Mouse (Mus musculus): Measurements from ENCODE around the gene Phgr1. TPM values are rescaled to one million over a fixed set of nuclear protein-coding genes. Genes with fewer than 3 reads are reported as not detected.

Gene Phgr1
- polyA plus RNA-seq, 1 experiment from 2014 or later = not detected

- H3K4me2 ChIP-seq (ENCODE audit: low read depth, low read length) = no peak overlapping the region
- no peaks in the 10 kb centered on the region for H3K4me1 ChIP-seq (ENCODE audit: control insufficient read depth, insufficient read depth, low read length)
- H3K27me3 ChIP-seq (ENCODE audit: control insufficient read depth, insufficient read depth, low read length) = no peaks in the 10 kb centered on the region
- H3K9ac ChIP-seq (replicated peaks; ENCODE audit: low read depth, low read length) = no peak overlapping the region
- no peak overlapping the region for H3K4me3 ChIP-seq (ENCODE audit: low read depth, low read length)
- H3K27ac ChIP-seq (ENCODE audit: low read depth, low read length) = no peak overlapping the region
- H3K36me3 ChIP-seq (ENCODE audit: control insufficient read depth, insufficient read depth, low read length) = no peaks in the 10 kb centered on the region
- WGBS = 70% methylated on average over 4 of the region's 4 CpGs
- ATAC-seq (ENCODE audit: low read depth) = no peak
- no peaks in the 10 kb centered on the region for H3K9me3 ChIP-seq (ENCODE audit: control insufficient read depth, low read length)
Observed at GRCm38 (mm10) chr2:118802542-118803118, 30.1 kb downstream of the Phgr1 start.

GRCm38 (mm10) chr2:118804474-118804873 lies 31.9 kb downstream of the Phgr1 start:
- no peaks in the 10 kb centered on the region for H3K36me3 ChIP-seq (ENCODE audit: control insufficient read depth, insufficient read depth, low read length)
- H3K9me3 ChIP-seq (ENCODE audit: control insufficient read depth, low read length) = no peaks in the 10 kb centered on the region
- ATAC-seq (ENCODE audit: low read depth) = no peak
- 74% methylated on average over 2 of the region's 2 CpGs for WGBS
- H3K27me3 ChIP-seq (ENCODE audit: control insufficient read depth, insufficient read depth, low read length) = no peaks in the 10 kb centered on the region
- H3K27ac ChIP-seq (ENCODE audit: low read depth, low read length) = no peak overlapping the region
- H3K4me1 ChIP-seq (ENCODE audit: control insufficient read depth, insufficient read depth, low read length) = no peaks in the 10 kb centered on the region
- H3K9ac ChIP-seq (replicated peaks; ENCODE audit: low read depth, low read length) = no peak overlapping the region
- no peak overlapping the region for H3K4me2 ChIP-seq (ENCODE audit: low read depth, low read length)
- H3K4me3 ChIP-seq (ENCODE audit: low read depth, low read length) = no peak overlapping the region

DNA sequence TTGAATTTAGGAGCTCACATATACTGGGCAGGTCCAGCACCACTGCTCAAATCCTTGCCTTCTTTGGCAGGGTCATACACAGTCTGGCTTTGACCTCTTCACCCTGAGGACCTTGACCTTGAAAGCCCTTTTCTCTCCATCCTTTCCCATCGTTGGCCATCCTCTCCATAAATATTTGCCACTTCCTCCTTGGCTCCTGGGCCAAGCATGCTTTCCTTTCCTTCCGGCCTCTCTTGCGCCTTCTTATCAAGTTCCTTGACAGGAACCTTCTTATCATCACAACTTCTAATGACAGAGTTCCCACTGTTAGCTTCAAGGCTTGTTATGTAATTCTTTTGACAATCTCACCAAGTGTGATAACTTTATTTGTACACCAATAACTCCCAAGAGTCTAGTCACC lies 32.6 kb downstream of the Phgr1 start:
- Histone ChIP-seq H3K27ac (ENCODE audit: low read depth, low read length) (no peak overlapping the region), H3K9me3 (ENCODE audit: control insufficient read depth, low read length) (no peaks in the 10 kb centered on the region), H3K4me3 (ENCODE audit: low read depth, low read length) (no peak overlapping the region), H3K9ac (replicated peaks; ENCODE audit: low read depth, low read length) (no peak overlapping the region), H3K27me3 (ENCODE audit: control insufficient read depth, insufficient read depth, low read length) (no peaks in the 10 kb centered on the region), H3K36me3 (ENCODE audit: control insufficient read depth, insufficient read depth, low read length) (no peaks in the 10 kb centered on the region), H3K4me1 (ENCODE audit: control insufficient read depth, insufficient read depth, low read length) (no peaks in the 10 kb centered on the region), H3K4me2 (ENCODE audit: low read depth, low read length) (no peak overlapping the region)
- ATAC-seq (ENCODE audit: low read depth) = no peak
- WGBS = 79% methylated on average over 3 of the region's 3 CpGs

DNA sequence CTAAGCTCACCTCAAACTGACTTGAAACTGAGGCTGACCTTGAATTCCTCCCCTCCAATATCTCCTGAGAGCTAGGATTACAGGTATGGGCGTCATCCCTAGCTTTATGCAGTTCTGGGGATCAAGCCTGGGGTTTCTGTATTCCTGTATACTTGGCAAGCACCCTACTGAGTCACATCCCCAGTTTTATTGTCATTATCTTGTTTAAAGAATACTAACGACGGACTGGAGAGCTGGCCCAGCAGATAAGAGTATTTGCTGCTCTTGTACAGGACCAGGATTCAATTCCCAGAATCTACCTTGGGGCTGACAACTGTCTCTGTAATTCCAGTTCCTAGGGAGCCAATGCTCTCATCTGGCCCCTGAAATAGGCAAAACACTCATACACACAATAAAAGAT lies 33.2 kb downstream of the Phgr1 start:
- Histone ChIP-seq H3K4me3 (ENCODE audit: low read depth, low read length) (no peak overlapping the region), H3K9me3 (ENCODE audit: control insufficient read depth, low read length) (no peaks in the 10 kb centered on the region), H3K27me3 (ENCODE audit: control insufficient read depth, insufficient read depth, low read length) (no peaks in the 10 kb centered on the region), H3K36me3 (ENCODE audit: control insufficient read depth, insufficient read depth, low read length) (no peaks in the 10 kb centered on the region), H3K4me2 (ENCODE audit: low read depth, low read length) (no peak overlapping the region), H3K4me1 (ENCODE audit: control insufficient read depth, insufficient read depth, low read length) (no peaks in the 10 kb centered on the region), H3K9ac (replicated peaks; ENCODE audit: low read depth, low read length) (no peak overlapping the region), H3K27ac (ENCODE audit: low read depth, low read length) (no peak overlapping the region)
- no peak for ATAC-seq (ENCODE audit: low read depth)
- WGBS = 38% methylated on average over 3 of the region's 3 CpGs

DNA sequence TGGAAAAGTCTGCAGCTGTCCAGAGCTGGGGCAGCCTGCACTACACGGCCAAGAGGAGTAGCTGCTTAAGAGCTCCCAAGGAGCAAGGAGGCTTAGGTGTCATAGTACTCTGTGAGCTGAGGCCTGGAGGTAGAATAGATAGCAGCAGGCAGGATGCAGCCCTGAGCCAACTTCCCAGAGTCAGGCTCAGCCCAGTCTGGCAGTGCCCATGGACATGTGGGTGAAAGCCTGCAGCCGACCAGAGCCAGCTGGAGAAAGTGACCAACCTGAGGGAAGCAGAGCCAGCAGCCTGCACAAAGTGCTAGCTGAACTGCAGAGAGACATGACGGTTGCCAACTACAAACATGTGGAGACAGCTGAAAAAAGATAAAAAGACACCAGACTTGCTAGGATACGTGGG lies 34.3 kb downstream of the Phgr1 start:
- Histone ChIP-seq H3K4me1 (ENCODE audit: control insufficient read depth, insufficient read depth, low read length) (no peaks in the 10 kb centered on the region), H3K27ac (ENCODE audit: low read depth, low read length) (no peak overlapping the region), H3K27me3 (ENCODE audit: control insufficient read depth, insufficient read depth, low read length) (no peaks in the 10 kb centered on the region), H3K9me3 (ENCODE audit: control insufficient read depth, low read length) (no peaks in the 10 kb centered on the region), H3K4me2 (ENCODE audit: low read depth, low read length) (no peak overlapping the region), H3K4me3 (ENCODE audit: low read depth, low read length) (no peak overlapping the region), H3K36me3 (ENCODE audit: control insufficient read depth, insufficient read depth, low read length) (no peaks in the 10 kb centered on the region), H3K9ac (replicated peaks; ENCODE audit: low read depth, low read length) (no peak overlapping the region)
- ATAC-seq (ENCODE audit: low read depth) = no peak
- 73% methylated on average over 4 of the region's 4 CpGs for WGBS

DNA sequence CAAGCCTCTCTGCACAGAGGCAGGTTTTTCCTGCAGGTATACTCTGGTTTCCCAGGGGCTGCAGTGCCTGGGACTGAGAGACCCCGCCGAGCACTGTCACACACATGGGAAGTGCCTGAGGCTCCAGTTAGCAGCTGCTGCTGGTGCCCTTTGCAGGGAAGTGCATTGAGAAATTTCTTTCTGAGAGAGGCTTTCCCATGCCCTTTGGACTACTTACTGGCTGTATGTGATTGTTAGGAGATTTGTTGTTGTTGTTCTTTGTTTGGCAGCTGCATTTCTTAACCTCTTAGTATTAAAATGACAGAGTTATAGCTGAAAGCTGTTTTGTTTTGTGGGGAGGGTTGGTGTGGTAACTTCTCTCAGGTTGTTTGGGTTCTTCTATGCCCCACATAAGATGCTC lies 38.3 kb downstream of the Phgr1 start:
- 0 out of 2 replicates have a peak, but pooled peaks cover 4% of the 10 kb centered on the region for H3K4me1 ChIP-seq (ENCODE audit: control insufficient read depth, insufficient read depth, low read length)
- 29% methylated on average over 2 of the region's 2 CpGs for WGBS

GRCm38 (mm10) chr2:118812724-118813123 lies 40.2 kb downstream of the Phgr1 start:
- Histone ChIP-seq H3K9me3 (ENCODE audit: control insufficient read depth, low read length) (no peaks in the 10 kb centered on the region), H3K4me1 (ENCODE audit: control insufficient read depth, insufficient read depth, low read length) (0 out of 2 replicates have a peak, but pooled peaks cover 4% of the 10 kb centered on the region), H3K27me3 (ENCODE audit: control insufficient read depth, insufficient read depth, low read length) (no peaks in the 10 kb centered on the region), H3K36me3 (ENCODE audit: control insufficient read depth, insufficient read depth, low read length) (no peaks in the 10 kb centered on the region), H3K9ac (replicated peaks; ENCODE audit: low read depth, low read length) (no peak overlapping the region), H3K4me3 (ENCODE audit: low read depth, low read length) (no peak overlapping the region), H3K27ac (ENCODE audit: low read depth, low read length) (no peak overlapping the region), H3K4me2 (ENCODE audit: low read depth, low read length) (no peak overlapping the region)
- 76% methylated on average over 1 of the region's 1 CpGs for WGBS
- no peak for ATAC-seq (ENCODE audit: low read depth)

More for the DNA sequence above, 38.3 kb downstream of the Phgr1 start:
- no peaks in the 10 kb centered on the region for H3K36me3 ChIP-seq (ENCODE audit: control insufficient read depth, insufficient read depth, low read length)
- no peak overlapping the region for H3K4me2 ChIP-seq (ENCODE audit: low read depth, low read length)
- H3K9ac ChIP-seq (replicated peaks; ENCODE audit: low read depth, low read length) = no peak overlapping the region
- no peak overlapping the region for H3K4me3 ChIP-seq (ENCODE audit: low read depth, low read length)
- no peak for ATAC-seq (ENCODE audit: low read depth)
- H3K27me3 ChIP-seq (ENCODE audit: control insufficient read depth, insufficient read depth, low read length) = no peaks in the 10 kb centered on the region
- no peak overlapping the region for H3K27ac ChIP-seq (ENCODE audit: low read depth, low read length)
- no peaks in the 10 kb centered on the region for H3K9me3 ChIP-seq (ENCODE audit: control insufficient read depth, low read length)

DNA sequence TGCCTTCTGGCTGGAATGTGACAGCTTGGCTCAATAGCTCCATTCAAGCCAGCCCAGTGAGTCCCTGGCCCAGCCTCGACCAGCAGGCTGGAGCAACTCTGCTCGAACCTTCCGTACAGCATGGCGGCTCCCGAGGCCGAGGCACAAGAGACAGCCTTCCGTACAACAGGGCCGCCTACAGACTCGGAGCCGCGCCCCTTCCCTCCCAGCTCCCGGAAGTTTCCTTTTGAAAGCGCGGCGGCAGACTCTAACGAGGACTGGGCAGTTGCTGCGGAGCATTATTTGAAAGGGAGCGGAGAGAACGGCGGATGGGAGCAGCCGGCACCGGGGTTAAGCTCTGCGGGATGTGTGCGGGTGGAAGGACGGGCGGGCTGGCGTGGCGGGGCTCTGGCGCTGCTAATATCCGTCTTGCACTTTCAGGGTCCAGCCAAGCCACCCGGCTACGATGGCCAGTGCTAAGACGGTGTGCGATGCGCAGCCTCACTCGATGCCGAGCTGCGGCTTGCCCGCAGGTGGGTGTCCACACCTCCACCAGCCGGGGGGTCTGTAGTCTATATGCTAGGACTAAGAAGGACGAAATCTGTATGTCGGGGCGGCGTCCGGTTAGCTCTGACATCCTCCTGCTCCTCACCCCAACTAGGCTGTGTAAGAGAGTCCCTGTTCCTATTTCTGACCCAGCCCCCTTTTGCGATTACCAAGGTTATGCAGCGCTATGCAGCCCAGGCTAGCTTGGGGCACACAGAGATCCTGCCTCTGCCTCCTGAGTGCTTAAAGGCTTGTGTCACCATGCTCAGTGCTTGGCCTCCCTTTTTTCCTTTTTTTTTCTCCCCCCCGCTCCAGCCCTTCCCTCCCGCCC lies 41.6 kb downstream of the Phgr1 start, which contains the start of gene Knstrn:
Gene Knstrn (plus strand): TSS at position 23 of the 856 bp plus-strand sequence.
- Histone ChIP-seq H3K4me1 (ENCODE audit: control insufficient read depth, insufficient read depth, low read length) (0 out of 2 replicates have a peak, but pooled peaks cover 4% of the 10 kb centered on the region), H3K27ac (ENCODE audit: low read depth, low read length) (no peak within 1 kb of the TSS), H3K9me3 (ENCODE audit: control insufficient read depth, low read length) (no peaks in the 10 kb centered on the region), H3K27me3 (ENCODE audit: control insufficient read depth, insufficient read depth, low read length) (no peaks in the 10 kb centered on the region), H3K4me3 (ENCODE audit: low read depth, low read length) (peak within 1 kb of the TSS; percentile 47), H3K9ac (replicated peaks; ENCODE audit: low read depth, low read length) (peak within 1 kb of the TSS; percentile 30; the same call in 1 of the 2 replicates), H3K4me2 (ENCODE audit: low read depth, low read length) (peak within 1 kb of the TSS; percentile 78), H3K36me3 (ENCODE audit: control insufficient read depth, insufficient read depth, low read length) (no peaks in the 10 kb centered on the region)
- WGBS = under 1% methylated on average over 49 of the region's 49 CpGs
- ATAC-seq (ENCODE audit: low read depth) = peak; percentile 98

DNA sequence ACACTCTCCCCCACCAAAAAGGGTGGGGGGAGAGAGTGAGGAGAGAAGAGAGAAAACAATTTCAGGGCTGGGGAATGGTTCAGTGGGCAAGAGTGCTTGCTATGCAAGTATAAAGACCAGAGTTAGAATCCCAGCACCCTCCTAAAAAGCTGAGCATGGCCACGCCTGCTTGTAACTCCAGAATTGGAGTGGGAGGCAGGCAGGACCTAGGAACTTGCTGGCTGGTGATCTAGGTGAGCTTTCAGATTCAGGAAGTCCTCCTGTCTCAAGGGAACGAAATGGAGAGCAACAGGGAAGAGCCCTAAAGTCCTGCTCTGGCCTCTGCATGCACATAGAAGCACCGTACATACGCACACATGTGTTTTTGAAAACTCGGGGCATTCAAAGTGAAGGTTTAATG lies 50.2 kb downstream of the Phgr1 start:
- H3K36me3 ChIP-seq (ENCODE audit: control insufficient read depth, insufficient read depth, low read length) = no peaks in the 10 kb centered on the region
- H3K4me1 ChIP-seq (ENCODE audit: control insufficient read depth, insufficient read depth, low read length) = no peaks in the 10 kb centered on the region
- H3K27me3 ChIP-seq (ENCODE audit: control insufficient read depth, insufficient read depth, low read length) = no peaks in the 10 kb centered on the region
- WGBS = 97% methylated on average over 5 of the region's 5 CpGs
- no peak for ATAC-seq (ENCODE audit: low read depth)
- H3K9me3 ChIP-seq (ENCODE audit: control insufficient read depth, low read length) = no peaks in the 10 kb centered on the region
- H3K4me2 ChIP-seq (ENCODE audit: low read depth, low read length) = no peak overlapping the region
- no peak overlapping the region for H3K9ac ChIP-seq (replicated peaks; ENCODE audit: low read depth, low read length)
- H3K27ac ChIP-seq (ENCODE audit: low read depth, low read length) = no peak overlapping the region
- no peak overlapping the region for H3K4me3 ChIP-seq (ENCODE audit: low read depth, low read length)
